Mouse (Mus musculus) liver, embryonic 15.5 days (tissue): ENCODE results near the gene Krt24. TPM values are rescaled to one million over a fixed set of nuclear protein-coding genes. Genes with fewer than 3 reads are reported as not detected.
"Not testable (repeated sequence)": the region's sequence is repeated elsewhere in the genome, so short reads cannot be mapped to it uniquely, and the experiment has no call there.

ENCODE experiments used
- ATAC-seq: fragments of 200-750 bp; cut with Nextera tagmentation; 2 replicates; pipeline ENCODE4 v1.8.0; 2017; ENCODE audit warnings: moderate number of reproducible peaks, mild to moderate bottlenecking, moderate library complexity; ENCODE audit not compliant: insufficient read depth
- H3K27ac ChIP-seq: fragments of 300-500 bp; sonication (generic); replicated peaks from 2 replicates; pipeline ENCODE4 v1.5.1; 2015; ENCODE audit warnings: mild to moderate bottlenecking, inconsistent platforms
- H3K27me3 ChIP-seq: fragments of 300-500 bp; sonication (generic); 2 replicates; pipeline ENCODE4 v1.6.1; 2015; ENCODE audit warnings: mild to moderate bottlenecking, inconsistent platforms
- H3K36me3 ChIP-seq: fragments of 300-500 bp; sonication (generic); replicated peaks from 2 replicates; pipeline ENCODE4 v1.6.1; 2015; ENCODE audit warnings: moderate library complexity, mild to moderate bottlenecking, inconsistent platforms
- H3K4me1 ChIP-seq: fragments of 300-500 bp; sonication (generic); replicated peaks from 2 replicates; pipeline ENCODE4 v1.6.1; 2015; ENCODE audit warnings: inconsistent platforms
- H3K4me2 ChIP-seq: fragments of 300-500 bp; sonication (generic); 2 replicates; pipeline ENCODE4 v1.6.1; 2015; ENCODE audit warnings: moderate library complexity, mild to moderate bottlenecking, inconsistent platforms
- H3K4me3 ChIP-seq: fragments of 300-500 bp; sonication (generic); replicated peaks from 2 replicates; pipeline ENCODE4 v1.5.1; 2015; ENCODE audit warnings: mild to moderate bottlenecking, inconsistent platforms
- H3K9ac ChIP-seq: fragments of 300-500 bp; sonication (generic); 2 replicates; pipeline ENCODE4 v1.6.1; 2015; ENCODE audit warnings: moderate library complexity, mild to moderate bottlenecking, inconsistent platforms
- H3K9me3 ChIP-seq: fragments of 300-500 bp; sonication (generic); replicated peaks from 2 replicates; pipeline ENCODE4 v1.6.1; 2016; ENCODE audit warnings: inconsistent platforms
- WGBS: fragments of 180-500 bp; shearing (Covaris S2); methylation state at CpG from one replicate; pipeline ENCODE4 v1.1.7; 2015; ENCODE audit warnings: mixed read lengths; ENCODE audit not compliant: insufficient replicate concordance; 5-methylcytosine and 5-hydroxymethylcytosine counted together
- polyA plus RNA-seq: library from polyadenylated mRNA; unstranded; fragments of >200 nt; fragmentation: Nextera tagmentation; extraction: Ambion mirVana; gene quantifications from 2 replicates; pipeline ENCODE4 v1.2.1, GENCODE M21; 2015

The Krt24 gene
- polyA plus RNA-seq, 1 experiment from 2014 or later, result not detected

- Histone ChIP-seq H3K27me3 (no peaks in the 10 kb centered on the region), H3K4me3 (no peak overlapping the region), H3K27ac (no peak overlapping the region), H3K9ac (no peak overlapping the region), H3K9me3 (no peaks in the 10 kb centered on the region), H3K4me1 (no peaks in the 10 kb centered on the region), H3K36me3 (no peaks in the 10 kb centered on the region), H3K4me2 (no peak overlapping the region)
- no peak for ATAC-seq
- WGBS, result 36% methylated on average over 2 of the region's 2 CpGs
These were observed 31.2 kb downstream of the Krt24 start for GRCm38 (mm10) chr11:99253893-99254292.

GRCm38 (mm10) chr11:99252671-99253070 lies 32.4 kb downstream of the Krt24 start:
- Histone ChIP-seq H3K36me3 (no peaks in the 10 kb centered on the region), H3K4me1 (no peaks in the 10 kb centered on the region), H3K27me3 (no peaks in the 10 kb centered on the region), H3K9me3 (no peaks in the 10 kb centered on the region), H3K4me2 (no peak overlapping the region), H3K4me3 (no peak overlapping the region), H3K9ac (no peak overlapping the region), H3K27ac (no peak overlapping the region)
- WGBS, result 59% methylated on average over 8 of the region's 8 CpGs
- ATAC-seq, result no peak

GRCm38 (mm10) chr11:99250666-99251065 lies 34.4 kb downstream of the Krt24 start:
- Histone ChIP-seq H3K27ac (no peak overlapping the region), H3K4me1 (no peaks in the 10 kb centered on the region), H3K9me3 (no peaks in the 10 kb centered on the region), H3K9ac (no peak overlapping the region), H3K36me3 (no peaks in the 10 kb centered on the region), H3K27me3 (no peaks in the 10 kb centered on the region), H3K4me2 (no peak overlapping the region), H3K4me3 (no peak overlapping the region)
- WGBS, result 46% methylated on average over 3 of the region's 3 CpGs
- no peak for ATAC-seq

- Histone ChIP-seq H3K4me1 (no peaks in the 10 kb centered on the region), H3K27me3 (peaks cover 2% of the 10 kb centered on the region; the same call in 1 of the 2 replicates), H3K4me3 (no peak overlapping the region), H3K9me3 (no peaks in the 10 kb centered on the region), H3K36me3 (no peaks in the 10 kb centered on the region), H3K9ac (no peak overlapping the region), H3K27ac (no peak overlapping the region), H3K4me2 (no peak overlapping the region)
- 39% methylated on average over 5 of the region's 5 CpGs for WGBS
- no peak for ATAC-seq
These were observed 34.8 kb downstream of the Krt24 start for GRCm38 (mm10) chr11:99250241-99250640.

GRCm38 (mm10) chr11:99249115-99249514 lies 35.9 kb downstream of the Krt24 start:
- Histone ChIP-seq H3K27me3 (peaks cover 11% of the 10 kb centered on the region), H3K9me3 (no peaks in the 10 kb centered on the region), H3K36me3 (no peaks in the 10 kb centered on the region), H3K4me2 (no peak overlapping the region), H3K4me1 (no peaks in the 10 kb centered on the region), H3K4me3 (no peak overlapping the region), H3K27ac (no peak overlapping the region), H3K9ac (no peak overlapping the region)
- WGBS, result 54% methylated on average over 4 of the region's 4 CpGs
- no peak for ATAC-seq

GRCm38 (mm10) chr11:99247916-99248315 lies 37.1 kb downstream of the Krt24 start:
- no peak overlapping the region for H3K27ac ChIP-seq
- no peaks in the 10 kb centered on the region; the same call in 1 of the 2 replicates for H3K4me1 ChIP-seq
- no peak overlapping the region for H3K4me2 ChIP-seq
- no peak for ATAC-seq
- peaks cover 17% of the 10 kb centered on the region for H3K27me3 ChIP-seq
- WGBS, result 70% methylated on average over 4 of the region's 4 CpGs
- H3K9me3 ChIP-seq, result no peaks in the 10 kb centered on the region
- H3K36me3 ChIP-seq, result no peaks in the 10 kb centered on the region
- no peak overlapping the region for H3K4me3 ChIP-seq
- no peak overlapping the region for H3K9ac ChIP-seq

- H3K4me2 ChIP-seq, H3K4me3 ChIP-seq, H3K36me3 ChIP-seq, H3K9me3 ChIP-seq, H3K9ac ChIP-seq, H3K27ac ChIP-seq, H3K4me1 ChIP-seq, ATAC-seq: not testable (repeated sequence)
- peaks cover 20% of the 10 kb centered on the region for H3K27me3 ChIP-seq
- 41% methylated on average over 3 of the region's 3 CpGs for WGBS
These were observed 40.5 kb downstream of the Krt24 start for GRCm38 (mm10) chr11:99244519-99244918.

GRCm38 (mm10) chr11:99243820-99244374 lies 41.2 kb downstream of the Krt24 start, which contains the start of gene Krt222:
TSS of gene Krt222 (minus strand) at chr11:99244085.
- Histone ChIP-seq H3K27me3 (peaks cover 20% of the 10 kb centered on the region), H3K4me2 (peak within 1 kb of the TSS; percentile 52), H3K4me1 (no peaks in the 10 kb centered on the region; the same call in 1 of the 2 replicates), H3K4me3 (peak within 1 kb of the TSS; percentile 10), H3K9ac (no peak within 1 kb of the TSS), H3K9me3 (no peaks in the 10 kb centered on the region), H3K36me3 (no peaks in the 10 kb centered on the region), H3K27ac (no peak within 1 kb of the TSS)
- no peak for ATAC-seq
- 7% methylated on average over 17 of the region's 17 CpGs for WGBS

GRCm38 (mm10) chr11:99243200-99243819 lies 41.8 kb downstream of the Krt24 start:
- H3K36me3 ChIP-seq, result no peaks in the 10 kb centered on the region
- no peak overlapping the region for H3K9ac ChIP-seq
- peak overlapping the region; percentile 10 for H3K4me3 ChIP-seq
- no peaks in the 10 kb centered on the region for H3K9me3 ChIP-seq
- 49% methylated on average over 3 of the region's 3 CpGs for WGBS
- no peak overlapping the region for H3K27ac ChIP-seq
- peaks cover 3% of the 10 kb centered on the region; the same call in 1 of the 2 replicates for H3K4me1 ChIP-seq
- peaks cover 20% of the 10 kb centered on the region for H3K27me3 ChIP-seq
- no peak for ATAC-seq
- H3K4me2 ChIP-seq, result peak overlapping the region; percentile 52

GRCm38 (mm10) chr11:99242056-99242455 lies 43.0 kb downstream of the Krt24 start:
- 58% methylated on average over 5 of the region's 5 CpGs for WGBS
- no peaks in the 10 kb centered on the region for H3K36me3 ChIP-seq
- no peak overlapping the region for H3K27ac ChIP-seq
- H3K4me3 ChIP-seq, result no peak overlapping the region
- ATAC-seq, result no peak
- H3K4me2 ChIP-seq, result no peak overlapping the region
- peaks cover 3% of the 10 kb centered on the region; the same call in 1 of the 2 replicates for H3K4me1 ChIP-seq
- H3K9me3 ChIP-seq, result no peaks in the 10 kb centered on the region
- peaks cover 20% of the 10 kb centered on the region for H3K27me3 ChIP-seq
- no peak overlapping the region for H3K9ac ChIP-seq

GRCm38 (mm10) chr11:99238468-99238867 lies 46.6 kb downstream of the Krt24 start:
- Histone ChIP-seq H3K9ac (no peak overlapping the region), H3K4me1 (0 out of 2 replicates have a peak, but pooled peaks cover 3% of the 10 kb centered on the region), H3K4me2 (no peak overlapping the region), H3K36me3 (no peaks in the 10 kb centered on the region), H3K9me3 (no peaks in the 10 kb centered on the region), H3K27ac (no peak overlapping the region), H3K4me3 (no peak overlapping the region), H3K27me3 (peaks cover 3% of the 10 kb centered on the region; the same call in 1 of the 2 replicates)
- no peak for ATAC-seq
- 13% methylated on average over 14 of the region's 14 CpGs for WGBS
